In genomic region chr9:108776614-108777013, GRCm38 (mm10) we compare ENCODE assay signal across 18 mouse cellular contexts. TPM values are rescaled to one million over a fixed set of nuclear protein-coding genes. Genes with fewer than 3 reads are reported as not detected.
A peak's percentile ranks its signal among the peaks of the same experiment; 100 is the strongest.
DNase-seq lines count a peak whose midpoint lies in the region; ATAC-seq lines count a peak whose summit lies in the region.
"Had no signal": no experiment of that assay in that cellular context is flagged by ENCODE, and none has a peak within 500 bp of the region (broad histone marks: within the 10 kb centered on the region; RNA-seq: fewer than 3 reads in every experiment).

No protein-coding gene starts in this region.

- H3K27me3 ChIP-seq in liver, embryonic 12.5 days (replicated peaks), result peaks cover 19% of the 10 kb centered on the region
- H3K27me3 ChIP-seq in liver, embryonic 16.5 days (ENCODE audit: control insufficient read depth, insufficient read depth, low read depth, low read length), result no peaks in the 10 kb centered on the region
- H3K27me3 ChIP-seq in stomach, embryonic 16.5 days (ENCODE audit: control insufficient read depth, insufficient read depth, low read length), result no peaks in the 10 kb centered on the region
- H3K27me3 ChIP-seq: embryonic facial prominence, embryonic 15.5 days; forebrain, embryonic 12.5 days; hindbrain, embryonic 15.5 days had no signal

- no peak overlapping the region for H3K9ac ChIP-seq in liver, embryonic 12.5 days
- no peak overlapping the region for H3K9ac ChIP-seq in liver, embryonic 16.5 days (ENCODE audit: low read depth, low read length)
- H3K9ac ChIP-seq in stomach, embryonic 16.5 days (ENCODE audit: low read length), result no peak overlapping the region
- H3K9ac ChIP-seq: embryonic facial prominence, embryonic 15.5 days; forebrain, embryonic 12.5 days; heart, embryonic 13.5 days; hindbrain, embryonic 15.5 days had no signal

- no peak overlapping the region for H3K27ac ChIP-seq in liver, embryonic 12.5 days
- H3K27ac ChIP-seq in liver, embryonic 16.5 days (ENCODE audit: low read length), result no peak overlapping the region
- H3K27ac ChIP-seq in stomach, embryonic 16.5 days (ENCODE audit: low read length), result no peak overlapping the region
- H3K27ac ChIP-seq: embryonic facial prominence, embryonic 15.5 days; forebrain, embryonic 12.5 days; heart, embryonic 13.5 days; hindbrain, embryonic 15.5 days had no signal

- no peaks in the 10 kb centered on the region for H3K9me3 ChIP-seq in liver, embryonic 12.5 days (replicated peaks)
- H3K9me3 ChIP-seq in liver, embryonic 16.5 days (replicated peaks; ENCODE audit: control insufficient read depth, low read length), result no peaks in the 10 kb centered on the region
- H3K9me3 ChIP-seq in stomach, embryonic 16.5 days (replicated peaks; ENCODE audit: control insufficient read depth, low read length), result no peaks in the 10 kb centered on the region
- H3K9me3 ChIP-seq: forebrain, embryonic 12.5 days; hindbrain, embryonic 15.5 days had no signal

- WGBS in liver, embryonic 12.5 days (ENCODE audit: insufficient replicate concordance), result 71% methylated on average over 4 of the region's 4 CpGs
- WGBS in liver, embryonic 16.5 days (ENCODE audit: insufficient replicate concordance), result 67% methylated on average over 4 of the region's 4 CpGs
- WGBS in stomach, embryonic 16.5 days, result 77% methylated on average over 4 of the region's 4 CpGs

- H3K4me3 ChIP-seq in liver, embryonic 12.5 days, result no peak overlapping the region
- H3K4me3 ChIP-seq in liver, embryonic 16.5 days (ENCODE audit: low read depth, low read length), result no peak overlapping the region
- H3K4me3 ChIP-seq in stomach, embryonic 16.5 days (replicated peaks; ENCODE audit: low read length), result no peak overlapping the region
- H3K4me3 ChIP-seq: embryonic facial prominence, embryonic 15.5 days; forebrain, embryonic 12.5 days; heart, embryonic 13.5 days; hindbrain, embryonic 15.5 days had no signal

- H3K4me2 ChIP-seq in liver, embryonic 12.5 days, result peak overlapping the region; percentile 24
- 0 out of 2 replicates have a peak overlapping the region, but pooled peaks have one; percentile 14 for H3K4me2 ChIP-seq in liver, embryonic 16.5 days (ENCODE audit: low read depth, low read length)
- H3K4me2 ChIP-seq in stomach, embryonic 16.5 days (ENCODE audit: low read depth, low read length), result no peak overlapping the region
- H3K4me2 ChIP-seq: embryonic facial prominence, embryonic 15.5 days; forebrain, embryonic 12.5 days; heart, embryonic 13.5 days; hindbrain, embryonic 15.5 days had no signal

- peaks cover 22% of the 10 kb centered on the region for H3K4me1 ChIP-seq in liver, embryonic 12.5 days
- H3K4me1 ChIP-seq in liver, embryonic 16.5 days (ENCODE audit: control insufficient read depth, low read depth, low read length), result peaks cover 17% of the 10 kb centered on the region
- H3K4me1 ChIP-seq in stomach, embryonic 16.5 days (ENCODE audit: control insufficient read depth, insufficient read depth, low read length), result peaks cover 6% of the 10 kb centered on the region; the same call in 1 of the 2 replicates
- H3K4me1 ChIP-seq: hindbrain, embryonic 15.5 days had no signal

- ATAC-seq in erythroblast, adult 5-6 weeks (replicated peaks; ENCODE audit: low FRiP score, poor library complexity, severe bottlenecking), result peak; percentile 67
- peak; percentile 79 for ATAC-seq in liver, embryonic 12.5 days
- peak; percentile 78 for ATAC-seq in liver, embryonic 16.5 days (ENCODE audit: low read depth)
- ATAC-seq in stomach, embryonic 16.5 days (ENCODE audit: insufficient read depth, low FRiP score), result peak; percentile 56; the same call in 1 of the 2 replicates

- no peak for DNase-seq in lung, postnatal 36 days
- DNase-seq in layer of hippocampus, postnatal 25 days (ENCODE audit: extremely low spot score in 1 of 2, low spot score in 1 of 2), result no peak
- no peak for DNase-seq in layer of hippocampus, postnatal 10 days (ENCODE audit: low spot score in 2 of 2)
- DNase-seq: adrenal gland, adult 2 months; adrenal gland, postnatal 25 days; cerebellum, adult 2 months; cerebellum, postnatal 10 days; embryo, embryonic 11 days; gastrocnemius, postnatal 36 days; heart, postnatal 36 days had no signal

- H3K36me3 ChIP-seq in liver, embryonic 12.5 days, result no peaks in the 10 kb centered on the region
- no peaks in the 10 kb centered on the region for H3K36me3 ChIP-seq in liver, embryonic 16.5 days (ENCODE audit: control insufficient read depth, insufficient read depth)
- H3K36me3 ChIP-seq in stomach, embryonic 16.5 days (ENCODE audit: control insufficient read depth, insufficient read depth, low read length), result no peaks in the 10 kb centered on the region
- H3K36me3 ChIP-seq: embryonic facial prominence, embryonic 15.5 days; forebrain, embryonic 12.5 days; heart, embryonic 13.5 days; hindbrain, embryonic 15.5 days had no signal

RNA-seq across cellular contexts. Expression of gene Ip6k2, which starts 7.0 kb away (rescaled TPM):
- 4.2 and 20.9 TPM in 2 replicates for total RNA-seq in erythroblast, adult 5-6 weeks (2015; ENCODE audit: low replicate concordance)
- 47.5 and 61.2 TPM in 2 replicates for total RNA-seq in erythroblast, adult 5-6 weeks (2017; ENCODE audit: low replicate concordance)
- polyA plus RNA-seq in liver, embryonic 12.5 days (2016; fragmentation: Nextera tagmentation; extraction: Ambion mirVana), result 15.7 and 20.3 TPM in 2 replicates
- polyA plus RNA-seq in liver, embryonic 16.5 days (2015; fragmentation: Nextera tagmentation; extraction: Ambion mirVana), result 12.4 and 13.6 TPM in 2 replicates
- 64.8 and 65.3 TPM in 2 replicates for polyA plus RNA-seq in stomach, embryonic 16.5 days (2015; fragmentation: Nextera tagmentation; extraction: Ambion mirVana)
- total RNA-seq in layer of hippocampus, postnatal 25 days (2021), result 100 to 1,000 TPM; 203 to 244 TPM
- 100 to 1,000 TPM; 180 to 190 TPM for total RNA-seq in layer of hippocampus, postnatal 10 days (2021)

RNA-seq across cellular contexts. Expression of gene Nckipsd, which starts 31.6 kb away (rescaled TPM):
- total RNA-seq in erythroblast, adult 5-6 weeks (2015; ENCODE audit: low replicate concordance), result 2.7 and 4.2 TPM in 2 replicates
- 1.8 and 3.7 TPM in 2 replicates for total RNA-seq in erythroblast, adult 5-6 weeks (2017; ENCODE audit: low replicate concordance)
- 5.6 and 9.1 TPM in 2 replicates for polyA plus RNA-seq in liver, embryonic 12.5 days (2016; fragmentation: Nextera tagmentation; extraction: Ambion mirVana)
- 3.5 and 3.6 TPM in 2 replicates for polyA plus RNA-seq in liver, embryonic 16.5 days (2015; fragmentation: Nextera tagmentation; extraction: Ambion mirVana)
- polyA plus RNA-seq in stomach, embryonic 16.5 days (2015; fragmentation: Nextera tagmentation; extraction: Ambion mirVana), result 13.7 and 14.2 TPM in 2 replicates
- 10 to 100 TPM; 64.9 to 68.1 TPM for total RNA-seq in layer of hippocampus, postnatal 25 days (2021)
- total RNA-seq in layer of hippocampus, postnatal 10 days (2021), result 10 to 100 TPM; 40.7 to 43.4 TPM

RNA-seq across cellular contexts. Expression of gene Celsr3, which starts 49.5 kb away (rescaled TPM):
- total RNA-seq in erythroblast, adult 5-6 weeks (2015; ENCODE audit: low replicate concordance), result 1.9 and 5.0 TPM in 2 replicates
- total RNA-seq in erythroblast, adult 5-6 weeks (2017; ENCODE audit: low replicate concordance), result 0.09 and 1.8 TPM in 2 replicates
- polyA plus RNA-seq in liver, embryonic 12.5 days (2016; fragmentation: Nextera tagmentation; extraction: Ambion mirVana), result 0.13 and 0.15 TPM in 2 replicates
- 0.16 and 0.22 TPM in 2 replicates for polyA plus RNA-seq in liver, embryonic 16.5 days (2015; fragmentation: Nextera tagmentation; extraction: Ambion mirVana)
- 0.74 and 1.0 TPM in 2 replicates for polyA plus RNA-seq in stomach, embryonic 16.5 days (2015; fragmentation: Nextera tagmentation; extraction: Ambion mirVana)
- 10 to 100 TPM; 42.5 to 66.0 TPM for total RNA-seq in layer of hippocampus, postnatal 25 days (2021)
- total RNA-seq in layer of hippocampus, postnatal 10 days (2021), result 10 to 100 TPM; 64.6 to 78.9 TPM
- total RNA-seq: gastrocnemius, postnatal 36 days had no signal

Comparison
In these comparisons a context has a peak if more than half of its experiments do, and no peak if none do; other contexts are left out.
1. RNA of gene Nckipsd, which starts 31.6 kb away (total RNA-seq): 64.9 to 68.1 TPM in layer of hippocampus, postnatal 25 days and 40.7 to 43.4 TPM in layer of hippocampus, postnatal 10 days; 1.8 to 4.2 TPM in erythroblast, adult 5-6 weeks; every median in the first group is over 4 times any median in the second.
2. RNA of gene Celsr3, which starts 49.5 kb away (total RNA-seq): 64.6 to 78.9 TPM in layer of hippocampus, postnatal 10 days and 42.5 to 66.0 TPM in layer of hippocampus, postnatal 25 days; 0.09 to 5.0 TPM in erythroblast, adult 5-6 weeks; every median in the first group is over 4 times any median in the second.
3. Peak in every context shown above with its lines, with median percentiles within 50 percentile points of each other: ATAC-seq.